Mouse (Mus musculus) erythroblast, embryonic 14.5 days (primary cell): ENCODE measurements around the gene Nemp1. TPM values are rescaled to one million over a fixed set of nuclear protein-coding genes. Genes with fewer than 3 reads are reported as not detected.

Source experiments
- H3K27me3 ChIP-seq: 2 replicates; pipeline ENCODE4 v1.6.1; 2012; ENCODE audit warnings: inconsistent platforms; ENCODE audit not compliant: control insufficient read depth
- H3K36me3 ChIP-seq: 2 replicates; pipeline ENCODE4 v1.6.1; 2012; ENCODE audit warnings: mild to moderate bottlenecking, inconsistent platforms; ENCODE audit not compliant: control insufficient read depth
- H3K4me1 ChIP-seq: 2 replicates; pipeline ENCODE4 v1.6.1; 2012; ENCODE audit warnings: inconsistent platforms; ENCODE audit not compliant: control insufficient read depth
- H3K4me3 ChIP-seq: replicated peaks from 2 replicates; pipeline ENCODE3; 2012; ENCODE audit warnings: moderate library complexity, mild to moderate bottlenecking, inconsistent platforms
- H3K9me3 ChIP-seq: 2 replicates; pipeline ENCODE4 v1.6.1; 2012; ENCODE audit warnings: low read length, inconsistent platforms, mixed read lengths; ENCODE audit not compliant: control insufficient read depth
- GATA1 ChIP-seq: IDR thresholded peaks from 2 replicates; pipeline ENCODE4 v1.6.1; 2012; ENCODE audit warnings: low read length, inconsistent platforms, mixed read lengths
- TAL1 ChIP-seq: IDR thresholded peaks from 3 replicates; pipeline ENCODE4 v1.6.1; 2012; ENCODE audit warnings: low read length, inconsistent platforms, mixed read lengths
- polyA plus RNA-seq: library from polyadenylated mRNA; stranded (reverse); fragments of >175 nt; gene quantifications from 2 replicates; pipeline ENCODE4 v1.2.3, GENCODE M21; 2012

Nemp1 gene
- polyA plus RNA-seq, 1 experiment, result 0.14 TPM

DNA sequence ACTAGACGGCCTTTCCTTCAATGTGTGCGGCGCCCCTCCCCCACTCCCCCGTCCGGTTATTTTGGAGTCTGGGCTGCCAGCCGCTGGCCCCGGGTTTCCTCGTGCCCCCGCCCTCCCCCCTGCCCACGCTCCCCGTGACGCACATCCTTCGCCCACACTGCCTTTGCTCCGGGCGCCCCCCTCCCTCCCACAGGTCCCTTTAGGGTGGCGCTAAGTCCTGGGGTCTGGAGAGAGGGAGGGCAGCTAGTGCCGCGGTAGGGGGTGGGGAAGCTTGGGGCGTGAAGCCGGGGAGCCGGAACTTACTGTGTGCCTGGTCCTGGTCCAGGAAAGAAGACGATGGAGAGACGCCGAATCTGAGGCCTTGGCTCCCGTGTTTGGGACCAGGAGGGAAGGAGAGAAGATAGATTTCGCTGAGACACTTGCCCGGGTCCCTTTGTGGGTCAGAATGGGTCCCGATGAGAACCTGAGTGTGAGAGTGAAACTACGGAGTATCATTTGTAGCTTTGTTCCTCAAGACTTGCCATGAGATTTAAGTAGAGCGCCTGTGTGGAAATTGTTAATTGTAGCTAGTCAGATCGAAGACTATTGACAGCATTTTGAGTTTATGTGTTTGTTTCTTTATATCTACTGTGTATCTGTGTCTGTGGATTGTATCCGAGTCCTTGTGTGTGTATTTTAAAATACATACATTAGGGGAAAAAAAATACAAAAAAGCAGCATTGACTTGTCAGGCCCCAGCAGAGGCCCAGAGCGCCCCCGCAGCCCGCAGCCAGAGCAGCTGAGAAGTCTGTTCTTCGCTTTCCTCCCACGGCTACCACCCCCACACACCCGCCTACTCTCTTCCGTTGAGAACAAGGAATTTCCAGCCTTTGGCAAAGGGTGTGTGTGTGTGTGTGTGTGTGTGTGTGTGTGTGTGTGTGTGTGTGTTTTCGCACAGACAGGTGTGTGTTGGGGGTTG, 1.7 kb downstream of the Nemp1 start, which contains the start of gene Nab2:
Nab2 (minus strand) TSS at position 476 of the 958 bp plus-strand sequence.
- Histone ChIP-seq H3K27me3 (peaks cover 67% of the 10 kb centered on the region), H3K4me1 (peaks cover 28% of the 10 kb centered on the region), H3K9me3 (peaks cover 4% of the 10 kb centered on the region; the same call in 1 of the 2 replicates), H3K36me3 (peaks cover 4% of the 10 kb centered on the region; the same call in 1 of the 2 replicates), H3K4me3 (peak within 1 kb of the TSS; percentile 34)
- no peak for TF ChIP-seq GATA1
- TF ChIP-seq TAL1, result no peak

DNA sequence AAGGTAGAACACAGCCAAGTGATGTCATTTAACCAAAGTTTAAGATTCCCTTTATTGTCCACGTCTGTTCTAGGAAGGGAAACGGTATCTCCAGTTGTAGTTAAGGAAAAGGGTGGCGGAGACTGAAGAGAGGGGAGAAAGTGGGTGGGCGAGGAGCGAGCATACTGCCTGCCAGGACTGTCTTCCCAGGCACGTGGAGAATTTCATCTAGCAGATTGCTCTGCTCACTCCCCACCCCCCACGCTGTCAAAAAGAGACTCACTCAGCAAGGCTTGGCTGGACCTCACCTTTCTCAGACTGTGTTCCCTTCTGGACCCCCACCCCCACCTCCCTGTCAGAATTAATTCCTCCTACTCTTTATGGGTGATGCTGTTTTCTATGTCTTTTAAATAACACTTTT, 2.5 kb downstream of the Nemp1 start:
- no peak overlapping the region for H3K4me3 ChIP-seq
- H3K36me3 ChIP-seq, result peaks cover 4% of the 10 kb centered on the region; the same call in 1 of the 2 replicates
- peaks cover 4% of the 10 kb centered on the region; the same call in 1 of the 2 replicates for H3K9me3 ChIP-seq
- peaks cover 59% of the 10 kb centered on the region for H3K27me3 ChIP-seq
- TF ChIP-seq TAL1 (no peak), GATA1 (no peak)
- peaks cover 25% of the 10 kb centered on the region for H3K4me1 ChIP-seq

DNA sequence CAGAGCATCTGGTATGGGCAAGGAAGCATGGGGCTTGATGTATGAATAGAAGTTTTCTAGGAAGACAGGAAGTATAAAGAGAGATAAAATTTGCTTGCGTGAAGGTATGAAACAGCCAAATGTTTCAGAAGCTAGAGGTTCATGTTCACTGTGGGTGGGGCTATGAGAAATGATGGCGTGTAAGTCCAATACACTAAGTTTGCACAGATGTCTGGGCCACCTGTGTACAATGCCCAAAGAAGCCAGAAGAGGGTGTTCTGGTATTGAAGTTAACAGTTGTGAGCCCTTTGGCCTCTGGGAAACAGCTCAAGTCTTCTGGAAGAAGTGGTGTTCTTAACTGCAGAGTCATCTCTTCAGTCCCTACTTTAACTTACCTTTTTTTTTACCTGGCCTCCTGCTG, 3.5 kb downstream of the Nemp1 start:
- TF ChIP-seq GATA1, result no peak
- TF ChIP-seq TAL1, result no peak
- Histone ChIP-seq H3K27me3 (peaks cover 49% of the 10 kb centered on the region), H3K9me3 (peaks cover 6% of the 10 kb centered on the region; the same call in 1 of the 2 replicates), H3K36me3 (no peaks in the 10 kb centered on the region), H3K4me1 (peaks cover 27% of the 10 kb centered on the region), H3K4me3 (no peak overlapping the region)

DNA sequence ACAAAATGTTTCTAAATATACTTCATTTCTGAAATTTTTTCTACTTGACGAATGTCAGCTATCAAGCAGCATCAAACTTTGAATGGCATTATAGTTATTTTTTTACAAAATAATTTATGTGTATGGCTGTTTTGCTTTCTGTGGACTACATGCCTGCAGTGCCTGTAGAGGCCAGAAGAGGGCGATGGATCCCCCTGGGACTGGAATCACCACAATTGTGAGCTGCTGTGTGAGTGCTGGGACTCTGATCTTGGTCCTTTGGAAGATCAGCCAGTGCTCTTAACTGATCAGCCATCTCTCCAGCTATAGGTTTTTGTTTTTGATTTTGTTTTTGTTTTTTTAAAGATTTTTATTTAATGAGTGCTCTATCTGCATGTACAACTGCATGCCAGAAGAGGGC, 4.6 kb downstream of the Nemp1 start:
- Histone ChIP-seq H3K36me3 (no peaks in the 10 kb centered on the region), H3K9me3 (peaks cover 6% of the 10 kb centered on the region; the same call in 1 of the 2 replicates), H3K4me3 (no peak overlapping the region), H3K4me1 (peaks cover 26% of the 10 kb centered on the region), H3K27me3 (peaks cover 38% of the 10 kb centered on the region)
- no peak for TF ChIP-seq TAL1
- TF ChIP-seq GATA1, result no peak

DNA sequence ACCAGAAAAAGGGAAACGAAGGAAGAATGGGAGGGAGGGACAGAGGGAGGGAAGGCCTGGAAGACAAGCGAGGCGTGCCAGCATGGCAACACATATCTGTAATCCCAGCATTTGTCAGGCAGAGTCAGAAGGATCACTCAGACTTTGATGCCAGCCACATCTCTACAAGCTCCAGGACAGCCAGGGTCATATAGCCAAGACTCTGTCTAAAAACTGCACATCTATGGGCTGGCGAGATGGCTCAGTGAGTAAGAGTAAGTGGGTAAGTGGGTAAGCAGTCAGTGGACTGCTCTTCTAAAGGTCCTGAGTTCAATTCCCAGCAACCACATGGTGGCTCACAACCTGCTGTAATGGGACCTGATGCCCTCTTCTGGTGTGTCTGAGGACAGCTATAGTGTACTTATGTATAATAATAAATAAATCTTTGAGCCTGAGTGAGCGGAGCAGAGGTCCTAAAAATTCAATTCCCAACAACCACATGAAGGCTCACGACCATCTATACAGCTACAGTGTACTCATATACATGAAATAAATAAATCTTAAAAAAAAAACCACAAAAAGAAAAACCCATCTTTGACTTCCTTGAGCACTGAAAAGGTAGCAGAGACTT, 7.5 kb downstream of the Nemp1 start:
- H3K36me3 ChIP-seq, result peaks cover 5% of the 10 kb centered on the region
- no peak for TF ChIP-seq TAL1
- no peak for TF ChIP-seq GATA1
- H3K4me3 ChIP-seq, result no peak overlapping the region
- peaks cover 9% of the 10 kb centered on the region for H3K27me3 ChIP-seq
- peaks cover 30% of the 10 kb centered on the region for H3K4me1 ChIP-seq
- peaks cover 2% of the 10 kb centered on the region; the same call in 1 of the 2 replicates for H3K9me3 ChIP-seq

DNA sequence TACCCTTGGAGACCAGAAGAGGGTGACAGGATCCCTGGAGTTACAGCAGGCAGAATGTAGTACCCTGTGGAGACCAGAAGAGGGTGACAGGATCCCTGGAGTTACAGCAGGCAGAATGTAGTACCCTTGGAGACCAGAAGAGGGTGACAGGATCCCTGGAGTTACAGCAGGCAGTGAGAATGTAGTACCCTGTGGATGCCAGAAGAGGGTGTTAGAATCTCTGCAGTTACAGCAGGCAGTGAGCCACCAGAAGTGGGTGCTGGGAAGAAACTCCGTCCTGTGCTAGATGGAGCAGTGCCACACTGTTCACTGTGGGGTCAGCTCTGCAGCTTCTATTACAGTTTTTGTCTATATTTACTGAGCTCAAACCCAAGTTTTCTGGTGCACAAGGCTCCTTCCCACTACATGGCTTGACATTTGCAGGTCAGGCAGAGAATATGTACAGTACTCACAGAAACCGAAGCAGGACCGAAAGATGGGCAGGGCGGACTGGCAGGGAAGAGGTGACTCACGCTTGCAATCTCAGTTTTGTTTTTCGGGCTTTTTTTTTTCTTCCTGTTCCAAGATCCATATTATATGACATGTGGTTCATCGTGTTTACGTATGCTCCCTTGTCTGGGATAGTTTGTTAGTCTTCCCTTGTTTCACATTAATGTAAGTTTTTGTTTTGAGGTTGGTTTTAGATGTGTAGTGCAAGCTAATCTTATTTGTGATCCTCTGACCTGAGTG, 8.3 kb downstream of the Nemp1 start:
- H3K4me1 ChIP-seq, result peaks cover 32% of the 10 kb centered on the region
- no peak for TF ChIP-seq TAL1
- no peak for TF ChIP-seq GATA1
- peaks cover 7% of the 10 kb centered on the region for H3K36me3 ChIP-seq
- peaks cover 2% of the 10 kb centered on the region; the same call in 1 of the 2 replicates for H3K9me3 ChIP-seq
- H3K4me3 ChIP-seq, result no peak overlapping the region
- peaks cover 3% of the 10 kb centered on the region; the same call in 1 of the 2 replicates for H3K27me3 ChIP-seq

DNA sequence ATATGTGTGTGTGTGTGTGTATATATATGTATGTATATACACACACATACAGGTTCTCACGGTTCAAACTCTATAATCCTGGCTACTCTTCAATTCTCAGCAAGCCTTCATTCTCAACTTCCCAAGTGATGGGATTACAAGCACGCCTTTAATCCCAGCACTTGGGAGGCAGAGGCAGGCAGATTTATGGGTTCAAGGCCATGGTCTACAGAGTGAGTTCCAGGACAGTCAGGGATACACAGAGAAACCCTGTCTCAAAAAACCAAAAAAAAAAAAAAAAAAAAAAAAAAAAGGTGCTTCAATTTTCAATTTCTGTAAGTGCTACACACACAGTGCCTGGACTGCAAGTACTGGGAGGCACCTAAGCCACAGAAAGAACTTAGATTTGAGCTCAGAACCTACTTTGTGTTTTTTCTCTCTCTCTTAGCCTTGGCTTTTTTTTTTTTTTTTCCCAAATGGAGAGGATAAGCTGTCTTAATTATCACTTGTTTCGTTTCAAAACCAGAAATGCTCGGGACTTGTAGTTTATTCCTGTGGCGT, 9.2 kb downstream of the Nemp1 start:
- peaks cover 2% of the 10 kb centered on the region; the same call in 1 of the 2 replicates for H3K9me3 ChIP-seq

More for the DNA sequence above, 9.2 kb downstream of the Nemp1 start:
- no peak for TF ChIP-seq TAL1
- TF ChIP-seq GATA1, result no peak
- H3K36me3 ChIP-seq, result peaks cover 8% of the 10 kb centered on the region
- peaks cover 32% of the 10 kb centered on the region for H3K4me1 ChIP-seq
- H3K4me3 ChIP-seq, result peak overlapping the region; percentile 92
- no peaks in the 10 kb centered on the region for H3K27me3 ChIP-seq
